Mouse (Mus musculus) MEL (cell line): Measurements from ENCODE around the gene Cyp4a32. TPM values are rescaled to one million over a fixed set of nuclear protein-coding genes. Genes with fewer than 3 reads are reported as not detected.

Experiments used
- DNase-seq: peaks from one replicate; pipeline ENCODE4 v3.0.0; 2011; ENCODE audit warnings: low read depth, low spot score
- H3K27ac ChIP-seq: 2 replicates; pipeline ENCODE4 v1.5.1; 2012; ENCODE audit warnings: low read depth, mild to moderate bottlenecking, control low read depth, low read length, moderate library complexity; ENCODE audit not compliant: control insufficient read depth
- H3K27me3 ChIP-seq, 2 experiments: fragments of 150-350 bp in 1 of 2; sonication (generic) in 1 of 2; 2 replicates each; pipeline ENCODE4 v1.6.1; 2012; ENCODE audit warnings: low read length in 2 of 2, mild to moderate bottlenecking in 2 of 2, improper control_type of control experiment in 1 of 2, moderate library complexity in 1 of 2; ENCODE audit not compliant: insufficient read depth in 2 of 2, control insufficient read depth in 1 of 2
- H3K36me3 ChIP-seq, 2 experiments: 2 replicates each; pipeline ENCODE4 v1.6.1; 2012 to 2014; ENCODE audit warnings: low read length in 2 of 2, improper control_type of control experiment in 1 of 2, inconsistent platforms in 1 of 2, mild to moderate bottlenecking in 1 of 2; ENCODE audit not compliant: insufficient read depth in 2 of 2, control insufficient read depth in 1 of 2
- H3K4me1 ChIP-seq, 2 experiments: fragments of 150-350 bp in 1 of 2; sonication (generic) in 1 of 2; 2 replicates each; pipeline ENCODE4 v1.6.1; 2012; ENCODE audit warnings: low read length in 2 of 2, improper control_type of control experiment in 1 of 2, mild to moderate bottlenecking in 1 of 2; ENCODE audit not compliant: insufficient read depth in 2 of 2, control insufficient read depth in 1 of 2
- H3K4me3 ChIP-seq, 2 experiments: fragments of 150-350 bp in 1 of 2; sonication (generic) in 1 of 2; 2 replicates each; pipeline ENCODE4 v1.5.1; 2012; ENCODE audit warnings: low read depth in 2 of 2, low read length in 2 of 2, mild to moderate bottlenecking in 2 of 2, moderate library complexity in 2 of 2, control low read depth in 1 of 2, improper control_type of control experiment in 1 of 2; ENCODE audit not compliant: control insufficient read depth in 1 of 2, insufficient read depth in 1 of 2
- H3K79me2 ChIP-seq: 2 replicates; pipeline ENCODE4 v1.6.1; 2012; ENCODE audit warnings: mild to moderate bottlenecking, low read length, moderate library complexity; ENCODE audit not compliant: control insufficient read depth, poor library complexity, insufficient read depth
- H3K9ac ChIP-seq: 2 replicates; pipeline ENCODE4 v1.6.1; 2012; ENCODE audit warnings: low read depth, mild to moderate bottlenecking, control low read depth, low read length, moderate library complexity; ENCODE audit not compliant: control insufficient read depth, poor library complexity, severe bottlenecking
- H3K9me3 ChIP-seq: fragments of 150-350 bp; sonication (generic); replicated peaks from 2 replicates; pipeline ENCODE4 v1.6.1; 2012; ENCODE audit warnings: mild to moderate bottlenecking, low read length, improper control_type of control experiment, moderate library complexity; ENCODE audit not compliant: insufficient read depth
- BHLHE40 ChIP-seq: IDR thresholded peaks from 2 replicates; pipeline ENCODE4 v1.6.1; 2012; ENCODE audit warnings: low read depth, mild to moderate bottlenecking, inconsistent platforms, low read length, improper control_type of control experiment, borderline replicate concordance
- CHD2 ChIP-seq: IDR thresholded peaks from 2 replicates; pipeline ENCODE4 v1.6.1; 2011; ENCODE audit warnings: low read length, improper control_type of control experiment
- EP300 ChIP-seq, 2 experiments: IDR thresholded peaks; 2 replicates each; pipeline ENCODE4 v1.6.1; 2011; ENCODE audit warnings: improper control_type of control experiment in 2 of 2, low read length in 2 of 2, low read depth in 1 of 2, mild to moderate bottlenecking in 1 of 2
- ETS1 ChIP-seq: IDR thresholded peaks from 2 replicates; pipeline ENCODE4 v1.6.1; 2012; ENCODE audit warnings: low read depth, mild to moderate bottlenecking, inconsistent platforms, low read length, improper control_type of control experiment, moderate library complexity
- MAZ ChIP-seq: IDR thresholded peaks from 2 replicates; pipeline ENCODE4 v1.6.1; 2012; ENCODE audit warnings: low read depth, mild to moderate bottlenecking, inconsistent platforms, low read length, improper control_type of control experiment
- MXI1 ChIP-seq: IDR thresholded peaks from 2 replicates; pipeline ENCODE4 v1.6.1; 2011; ENCODE audit warnings: mild to moderate bottlenecking, low read depth, low read length, improper control_type of control experiment
- POLR2AphosphoS2 ChIP-seq: IDR thresholded peaks from 2 replicates; pipeline ENCODE4 v1.6.1; 2011; ENCODE audit warnings: low read length, improper control_type of control experiment
- POLR2AphosphoS5 ChIP-seq: IDR thresholded peaks from 2 replicates; pipeline ENCODE4 v1.6.1; 2012; ENCODE audit warnings: low read depth, borderline replicate concordance, mild to moderate bottlenecking, inconsistent platforms, low read length, moderate library complexity, mixed read lengths
- RCOR1 ChIP-seq: IDR thresholded peaks from 2 replicates; pipeline ENCODE4 v1.6.1; 2012; ENCODE audit warnings: low read depth, mild to moderate bottlenecking, inconsistent platforms, low read length, improper control_type of control experiment
- SIN3A ChIP-seq: IDR thresholded peaks from 2 replicates; pipeline ENCODE4 v1.6.1; 2012; ENCODE audit warnings: low read length, improper control_type of control experiment, inconsistent platforms
- ZC3H11A ChIP-seq: IDR thresholded peaks from 2 replicates; pipeline ENCODE4 v1.6.1; 2012; ENCODE audit warnings: low read depth, mild to moderate bottlenecking, inconsistent platforms, low read length, improper control_type of control experiment
- polyA plus RNA-seq, 2 experiments: library from polyadenylated mRNA; stranded (reverse) in 1 of 2; unstranded in 1 of 2; fragments of >175 nt in 1 of 2; fragments of >200 nt in 1 of 2; gene quantifications; 2 replicates each; pipeline versions ENCODE4 v1.2.1 to v1.2.4; 2012; ENCODE audit warnings: low replicate concordance in 2 of 2, low read depth in 1 of 2; ENCODE audit not compliant: insufficient read length in 2 of 2, insufficient read depth in 1 of 2, missing spikeins in 1 of 2
- total RNA-seq: library from RNA; depleted of rRNA; stranded (reverse); fragments of 300-350 nt; gene quantifications from 2 replicates; pipeline ENCODE4 v1.2.3, GENCODE M21; 2012; rRNA removed

Cyp4a32 gene
- total and polyA plus RNA-seq, 3 experiments = not detected

DNA sequence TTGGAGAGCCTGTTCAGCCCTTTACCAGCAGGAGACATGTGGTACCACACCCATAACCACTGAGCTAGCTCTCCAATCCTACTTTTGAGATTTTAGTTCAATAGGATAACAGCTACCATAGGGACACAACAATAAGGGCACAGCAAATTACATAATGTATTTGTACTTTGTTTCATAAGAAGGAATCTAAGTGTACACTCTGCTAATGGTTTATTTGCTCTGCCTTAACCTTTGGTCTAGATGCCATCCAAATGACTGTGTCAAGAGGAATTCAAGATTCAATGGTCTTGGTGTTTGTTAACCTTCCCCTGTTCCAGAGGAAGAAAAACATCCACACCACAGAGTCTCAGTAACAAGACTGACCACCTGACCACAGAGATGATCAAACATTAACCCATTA is 58.4 kb downstream of the Cyp4a32 start:
- Histone ChIP-seq H3K36me3 (peaks cover 0 to 26% of the 10 kb centered on the region in 2 experiments; a peak in 2 of 4 replicates), H3K9me3 (no peaks in the 10 kb centered on the region), H3K4me1 (peaks cover 0 to 20% of the 10 kb centered on the region in 2 experiments; a peak in 3 of 4 replicates), H3K79me2 (no peaks in the 10 kb centered on the region; the same call in 1 of the 2 replicates), H3K27ac (no peak overlapping the region), H3K27me3 (no peaks in the 10 kb centered on the region), H3K9ac (no peak overlapping the region), H3K4me3 (no peak overlapping the region)
- DNase-seq = no peak
- no peak for TF ChIP-seq RCOR1
- TF ChIP-seq MAZ = no peak
- no peak for TF ChIP-seq SIN3A
- no peak for TF ChIP-seq ETS1
- TF ChIP-seq EP300 (IDR thresholded peaks at IDR 0.05; ENCODE audit: low read depth in 1 of 2, low read length in 2 of 2) = no peak
- TF ChIP-seq POLR2AphosphoS2 = no peak
- TF ChIP-seq MXI1 = no peak
- TF ChIP-seq CHD2 = no peak
- TF ChIP-seq ZC3H11A = no peak
- TF ChIP-seq BHLHE40 = no peak
- no peak for TF ChIP-seq POLR2AphosphoS5

Other genes with a start within 250 kb of the Cyp4a32 start
- not detected in 2 replicates for gene Cyp4a12b, start 189.3 kb upstream of the Cyp4a32 start, total RNA-seq
- gene Cyp4a12b, start 189.3 kb upstream of the Cyp4a32 start, polyA plus RNA-seq = not detected
- not detected in 2 replicates for gene Cyp4a30b, start 148.4 kb upstream of the Cyp4a32 start, total RNA-seq
- not detected for gene Cyp4a30b, start 148.4 kb upstream of the Cyp4a32 start, polyA plus RNA-seq
- not detected in 2 replicates for gene Cyp4a14, start 104.8 kb upstream of the Cyp4a32 start, total RNA-seq
- gene Cyp4a14, start 104.8 kb upstream of the Cyp4a32 start, polyA plus RNA-seq = not detected
- gene Cyp4a10, start 82.7 kb upstream of the Cyp4a32 start, total RNA-seq = not detected in 2 replicates
- gene Cyp4a10, start 82.7 kb upstream of the Cyp4a32 start, polyA plus RNA-seq = not detected
- not detected in 2 replicates for gene Cyp4a31, start 37.3 kb upstream of the Cyp4a32 start, total RNA-seq
- gene Cyp4a31, start 37.3 kb upstream of the Cyp4a32 start, polyA plus RNA-seq = not detected
- gene Cyp4b1, start 46.8 kb downstream of the Cyp4a32 start, total RNA-seq = 0.92 and 1.1 TPM in 2 replicates
- gene Cyp4b1, start 46.8 kb downstream of the Cyp4a32 start, polyA plus RNA-seq = 1 to 10 TPM in 1 of 2 experiments, not detected in 1; 2.1 TPM
- gene Efcab14, start 136.8 kb downstream of the Cyp4a32 start, total RNA-seq = 10.4 and 11.7 TPM in 2 replicates
- gene Efcab14, start 136.8 kb downstream of the Cyp4a32 start, polyA plus RNA-seq = 10 to 100 TPM in 1 of 2 experiments, not detected in 1; 17.1 TPM
- not detected in 2 replicates for gene Tex38, start 180.0 kb downstream of the Cyp4a32 start, total RNA-seq
- under 1 TPM in 1 of 2 experiments, not detected in 1; 0.15 TPM for gene Tex38, start 180.0 kb downstream of the Cyp4a32 start, polyA plus RNA-seq
- gene Atpaf1, start 183.8 kb downstream of the Cyp4a32 start, total RNA-seq = 18.9 and 24.5 TPM in 2 replicates
- 10 to 100 TPM in 1 of 2 experiments, not detected in 1; 23.4 TPM for gene Atpaf1, start 183.8 kb downstream of the Cyp4a32 start, polyA plus RNA-seq
- 11.2 and 17.7 TPM in 2 replicates for gene Mob3c, start 227.1 kb downstream of the Cyp4a32 start, total RNA-seq
- 1 to 10 TPM in 1 of 2 experiments, not detected in 1; 9.5 TPM for gene Mob3c, start 227.1 kb downstream of the Cyp4a32 start, polyA plus RNA-seq
- gene Mknk1, start 238.2 kb downstream of the Cyp4a32 start, total RNA-seq = 24.0 and 25.8 TPM in 2 replicates
- gene Mknk1, start 238.2 kb downstream of the Cyp4a32 start, polyA plus RNA-seq = 10 to 100 TPM in 1 of 2 experiments, not detected in 1; 38.5 TPM